In the genomic region with DNA sequence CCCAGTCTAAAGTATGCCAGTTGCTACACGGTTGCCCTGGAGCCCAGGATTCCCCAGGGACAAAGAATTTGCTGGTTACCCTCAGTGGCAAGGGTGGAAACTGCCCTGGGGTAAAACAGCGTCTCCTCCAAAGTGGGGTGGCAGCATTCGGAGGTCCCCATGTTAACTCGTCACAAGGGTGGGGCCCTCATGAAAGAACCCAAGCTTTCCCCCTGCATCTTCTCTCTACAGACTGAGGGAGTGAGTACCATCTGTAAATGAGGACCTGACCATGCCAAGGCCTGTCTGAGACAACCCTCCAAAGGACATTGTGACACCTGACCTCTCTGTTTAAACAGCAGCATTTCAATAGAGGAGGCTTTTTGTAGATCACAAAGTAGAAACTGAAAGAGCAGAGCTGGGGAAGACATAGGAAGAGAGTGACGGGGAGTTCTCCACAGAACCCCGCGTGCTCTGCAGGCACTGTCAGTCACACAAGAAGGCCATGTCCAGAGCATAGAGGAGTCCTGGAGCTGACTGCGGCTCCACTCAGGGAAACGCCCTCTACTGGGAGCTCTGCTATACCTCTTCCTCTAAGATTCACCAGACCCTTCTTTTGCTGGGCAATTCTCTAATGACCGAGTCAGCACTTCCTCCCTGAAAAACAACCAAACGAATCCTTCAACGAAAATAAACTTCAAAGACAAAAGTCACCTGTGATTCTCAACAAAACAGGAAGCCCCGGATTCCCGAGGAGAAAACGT, we compare ENCODE assay signal across 8 mouse cellular contexts. TPM values are rescaled to one million over a fixed set of nuclear protein-coding genes. Genes with fewer than 3 reads are reported as not detected.
DNase-seq lines count a peak whose midpoint lies in the region; ATAC-seq and TF ChIP-seq lines count a peak whose summit lies in the region.
"Had no signal": no experiment of that assay in that cellular context is flagged by ENCODE, and none has a peak within 500 bp of the region (broad histone marks: within the 10 kb centered on the region; RNA-seq: fewer than 3 reads in every experiment).

No protein-coding gene starts in this region.

- TF ChIP-seq CTCF in left cerebral cortex, adult 2 months (IDR thresholded peaks at IDR 0.05), result peak; percentile 55

- no peak for DNase-seq in left cerebral cortex, adult 2 months (ENCODE audit: extremely low spot score in 1 of 2, low spot score in 2 of 2)
- no peak for DNase-seq in left cerebral cortex, postnatal 36 days (ENCODE audit: low spot score in 2 of 2)
- DNase-seq in ZHBTc4 (ENCODE audit: low read depth, low spot score) (peak; percentile 65), liver (peak; percentile 39)
- peak; percentile 65 for DNase-seq in embryo, embryonic 11 days

- no peaks in the 10 kb centered on the region for H3K36me3 ChIP-seq in neural tube, embryonic 13.5 days

- H3K9me3 ChIP-seq in neural tube, embryonic 13.5 days, result no peaks in the 10 kb centered on the region

- no peak overlapping the region for H3K9ac ChIP-seq in neural tube, embryonic 13.5 days

- no peak overlapping the region for H3K4me3 ChIP-seq in left cerebral cortex, adult 2 months
- no peak overlapping the region for H3K4me3 ChIP-seq in neural tube, embryonic 13.5 days
- H3K4me3 ChIP-seq: erythroblast, embryonic 14.5 days had no signal

- no peak overlapping the region for H3K4me2 ChIP-seq in neural tube, embryonic 13.5 days

- no peaks in the 10 kb centered on the region for H3K27me3 ChIP-seq in neural tube, embryonic 13.5 days

- WGBS in neural tube, embryonic 13.5 days, result 36% methylated on average over 15 of the region's 15 CpGs

- peak; percentile 47; the same call in 1 of the 2 replicates for ATAC-seq in neural tube, embryonic 13.5 days (ENCODE audit: low read depth)
- no peak for ATAC-seq in monocyte, adult 5-6 weeks (replicated peaks; ENCODE audit: insufficient number of reproducible peaks, low FRiP score, low TSS enrichment, poor library complexity, severe bottlenecking)

- peaks cover 25% of the 10 kb centered on the region for H3K4me1 ChIP-seq in neural tube, embryonic 13.5 days (replicated peaks)

- intact Hi-C loops in left cerebral cortex, adult 2 months (cut with DNase I), result loop anchor here (10.0 kb wide), 1 partner anchor 333 kb away; no protein-coding TSS in a partner anchor
- intact Hi-C loops in left cerebral cortex, postnatal 36 days (cut with DNase I), result no loop called here

- H3K27ac ChIP-seq in left cerebral cortex, adult 2 months, result no peak overlapping the region
- no peak overlapping the region for H3K27ac ChIP-seq in neural tube, embryonic 13.5 days (replicated peaks)

RNA-seq across cellular contexts. Expression of gene Lpcat1, which starts 49.3 kb away (rescaled TPM):
- total RNA-seq in left cerebral cortex, adult 2 months (2021), result 10 to 100 TPM; 40.8 to 47.2 TPM
- total RNA-seq in left cerebral cortex, postnatal 36 days (2021), result 10 to 100 TPM; 45.9 to 48.9 TPM
- polyA plus RNA-seq in neural tube, embryonic 13.5 days (2015; fragmentation: Nextera tagmentation; extraction: Ambion mirVana), result 51.7 and 55.0 TPM in 2 replicates
- total RNA-seq in monocyte, adult 5-6 weeks (2017), result 10.6 to 13.3 TPM (median 12.6 TPM) in 3 replicates

Comparison
In these comparisons a context has a peak if more than half of its experiments do, and no peak if none do; other contexts are left out.
1. DNase-seq: peak in ZHBTc4 (single experiment), embryo, embryonic 11 days (single experiment) and liver (single experiment); none in left cerebral cortex, adult 2 months (0 of 2) and left cerebral cortex, postnatal 36 days (0 of 2).